Mouse (Mus musculus) c-Kit-negative CD71-positive TER-119-positive erythroid progenitor cells, embryonic 14.5 days (primary cell): ENCODE data around the gene Esrrb.

Experiments
- DNase-seq: peaks from one replicate; pipeline ENCODE4 v3.0.0-alpha.2; 2013; ENCODE audit warnings: low read depth, low spot score

Esrrb gene

DNA sequence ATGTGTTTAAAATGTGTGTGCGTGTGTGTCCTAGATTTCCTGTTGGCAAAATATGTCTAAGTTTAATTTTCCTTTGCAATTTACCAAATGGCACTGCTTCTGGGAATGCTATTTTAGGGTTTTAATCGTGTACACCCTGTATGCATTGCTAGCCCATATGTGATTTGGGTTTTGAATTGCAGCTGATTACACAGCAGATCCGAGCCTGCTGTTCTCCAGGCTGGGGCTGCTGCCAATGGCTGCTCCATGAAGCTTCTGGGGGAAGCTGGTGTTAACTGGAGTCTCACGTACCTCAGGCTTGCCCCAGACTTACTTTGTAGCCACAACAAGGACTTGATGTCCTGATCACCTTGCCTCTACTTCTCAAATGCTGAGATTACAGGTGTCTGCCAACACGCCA, 205.1 kb downstream of the Esrrb start:
- DNase-seq, result no peak
